Mouse (Mus musculus): Measurements from ENCODE around the gene Gm21762. TPM values are rescaled to one million over a fixed set of nuclear protein-coding genes. Genes with fewer than 3 reads are reported as not detected.
A peak's percentile ranks its signal among the peaks of the same experiment; 100 is the strongest.
"Not testable (repeated sequence)": the region's sequence is repeated elsewhere in the genome, so short reads cannot be mapped to it uniquely, and the experiment has no call there.

Gm21762 gene
- total RNA-seq (2021), result not detected
- long read RNA-seq, experiment 1, result 0 reads
- long read RNA-seq, experiment 2, result 0 reads

GRCm38 (mm10) chr13:120215847-120216246 is at the start of gene Gm21762:
TSS of gene Gm21762 (minus strand) at chr13:120215947.
- DNase-seq; intact Hi-C loops (cut with DNase I): not testable (repeated sequence)

DNA sequence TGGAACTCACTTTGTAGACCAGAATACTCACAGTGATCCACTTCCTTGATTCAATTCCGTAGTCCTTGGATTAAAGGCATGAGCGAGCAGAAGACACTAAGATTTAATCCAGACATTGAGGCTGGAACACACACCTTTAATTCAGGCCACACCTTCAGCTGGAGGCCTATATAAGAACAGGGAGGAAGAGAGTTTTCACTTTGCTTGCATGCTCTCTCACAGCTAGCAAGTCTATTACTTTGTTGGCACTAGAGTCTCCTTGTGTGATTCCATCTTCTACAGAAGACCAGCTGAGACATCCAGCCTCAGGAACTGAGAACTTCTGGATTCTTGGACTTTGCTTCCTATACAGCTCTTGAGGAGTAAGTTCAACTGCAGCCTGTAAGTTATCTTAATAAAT is 47.1 kb upstream of the Gm21762 start, which contains the start of gene AF067061:
Gene AF067061 (plus strand): TSS at position 245 of the 400 bp plus-strand sequence.
- DNase-seq; intact Hi-C loops (cut with DNase I): not testable (repeated sequence)

DNA sequence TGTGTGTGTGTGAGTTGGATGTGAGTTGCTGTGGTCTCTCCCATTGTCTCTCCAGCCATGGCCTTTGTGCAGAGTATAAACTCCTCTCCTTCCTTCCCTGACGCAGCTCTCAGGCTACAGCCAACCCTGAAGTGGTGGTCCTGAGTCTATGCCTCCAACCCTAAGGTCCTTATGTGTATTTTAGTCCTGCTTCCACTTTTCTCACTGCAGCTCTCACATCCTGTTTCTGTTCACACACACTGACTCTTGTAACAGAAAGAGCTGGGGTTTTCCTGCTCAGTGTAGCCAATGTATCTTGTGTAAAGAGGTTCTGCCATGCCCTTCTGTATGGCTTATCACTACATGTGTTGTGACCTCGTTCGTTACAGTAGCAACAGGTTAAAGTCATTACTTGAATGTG is 44.0 kb upstream of the Gm21762 start:
- DNase-seq; intact Hi-C loops (cut with DNase I): not testable (repeated sequence)

DNA sequence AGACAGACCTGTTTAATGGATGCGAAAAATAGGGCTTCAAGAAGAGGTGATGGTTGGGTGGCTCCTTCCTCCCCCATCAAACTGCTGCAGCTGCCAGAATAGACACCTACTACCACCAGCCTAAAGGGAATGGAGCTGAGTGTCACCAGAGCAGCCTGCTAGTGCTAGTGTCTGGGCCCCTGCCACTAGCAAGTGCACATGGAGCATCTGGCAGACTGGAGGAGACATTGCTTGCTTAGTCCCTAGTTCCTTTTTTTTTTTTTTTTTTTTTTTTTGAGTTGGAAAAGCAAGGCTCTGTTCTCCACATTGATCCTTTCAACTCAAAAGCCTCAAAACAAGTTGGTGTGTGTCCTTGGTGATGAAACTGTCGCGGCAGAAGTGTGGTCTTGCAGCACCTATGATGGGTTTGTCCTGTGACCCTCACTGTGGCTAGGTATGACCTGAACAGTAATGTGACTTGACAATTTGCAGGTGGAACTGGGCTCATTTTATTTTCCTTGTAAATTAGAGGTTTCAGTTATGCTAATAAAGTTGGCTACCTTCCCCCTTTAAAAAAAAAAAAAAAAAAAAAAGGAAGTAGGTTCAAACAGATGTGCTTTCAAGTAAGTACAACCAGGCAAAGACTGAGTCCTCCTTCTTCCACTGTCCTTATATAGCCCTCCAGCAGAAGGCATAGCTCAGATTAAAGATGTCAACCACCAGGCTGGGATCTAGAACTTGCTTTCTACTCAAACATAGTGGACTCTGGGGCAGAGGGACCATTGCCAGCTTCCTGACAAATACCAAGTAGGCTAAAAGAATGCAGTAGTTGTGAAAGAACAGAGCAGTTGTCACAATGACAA is 43.3 kb upstream of the Gm21762 start:
- not testable (repeated sequence) for DNase-seq

GRCm38 (mm10) chr13:120251208-120251924 is 35.6 kb upstream of the Gm21762 start:
- DNase-seq; intact Hi-C loops (cut with DNase I): not testable (repeated sequence)

More for the DNA sequence above, 43.3 kb upstream of the Gm21762 start:
- intact Hi-C loops (cut with DNase I), result not testable (repeated sequence)

GRCm38 (mm10) chr13:120238811-120239210 is 23.1 kb upstream of the Gm21762 start, which contains the start of gene Gm21731:
TSS of gene Gm21731 (plus strand) at chr13:120239111.
- intact Hi-C loops (cut with DNase I); DNase-seq: not testable (repeated sequence)

- DNase-seq; intact Hi-C loops (cut with DNase I): not testable (repeated sequence)
These were observed 16.8 kb upstream of the Gm21762 start for GRCm38 (mm10) chr13:120232447-120233049.

- intact Hi-C loops (cut with DNase I); DNase-seq: not testable (repeated sequence)
These were observed 16.1 kb upstream of the Gm21762 start for GRCm38 (mm10) chr13:120231798-120232197.

DNA sequence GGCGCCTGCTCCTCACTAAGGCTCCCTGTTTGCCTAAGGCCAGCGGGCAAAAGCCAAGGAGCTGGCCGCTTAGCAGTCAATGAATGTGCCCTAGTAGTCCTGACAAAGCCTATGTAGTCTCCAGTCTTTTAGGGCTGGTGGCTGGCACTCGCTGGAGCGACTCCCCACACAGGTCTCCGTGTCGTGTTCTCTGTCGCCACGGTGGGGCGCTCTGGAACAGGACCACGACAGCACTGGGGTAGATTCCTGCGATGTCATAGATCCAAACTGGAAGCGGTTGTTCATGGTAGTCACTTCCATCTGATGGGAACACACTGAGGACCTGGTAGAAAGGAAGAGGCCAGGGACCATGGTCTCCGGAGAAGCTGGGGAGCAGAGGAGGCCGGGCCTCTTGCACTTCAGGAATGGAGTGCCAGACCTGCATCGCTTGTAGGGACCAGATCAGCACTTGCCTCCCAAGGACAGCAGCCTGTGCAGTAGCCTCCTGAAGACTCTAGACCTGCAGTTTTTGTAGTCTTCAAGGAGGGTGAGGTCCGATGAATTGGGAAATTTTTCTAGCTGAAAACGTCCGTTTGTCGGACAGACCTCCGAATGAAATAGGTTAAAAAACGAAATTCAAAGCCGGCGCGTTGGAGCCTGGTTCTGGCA is 7.4 kb upstream of the Gm21762 start:
- intact Hi-C loops (cut with DNase I); DNase-seq: not testable (repeated sequence)

GRCm38 (mm10) chr13:120220922-120221321 is 5.2 kb upstream of the Gm21762 start:
- DNase-seq; intact Hi-C loops (cut with DNase I): not testable (repeated sequence)

GRCm38 (mm10) chr13:120196189-120196821 is 19.4 kb downstream of the Gm21762 start:
- intact Hi-C loops (cut with DNase I); DNase-seq: not testable (repeated sequence)

DNA sequence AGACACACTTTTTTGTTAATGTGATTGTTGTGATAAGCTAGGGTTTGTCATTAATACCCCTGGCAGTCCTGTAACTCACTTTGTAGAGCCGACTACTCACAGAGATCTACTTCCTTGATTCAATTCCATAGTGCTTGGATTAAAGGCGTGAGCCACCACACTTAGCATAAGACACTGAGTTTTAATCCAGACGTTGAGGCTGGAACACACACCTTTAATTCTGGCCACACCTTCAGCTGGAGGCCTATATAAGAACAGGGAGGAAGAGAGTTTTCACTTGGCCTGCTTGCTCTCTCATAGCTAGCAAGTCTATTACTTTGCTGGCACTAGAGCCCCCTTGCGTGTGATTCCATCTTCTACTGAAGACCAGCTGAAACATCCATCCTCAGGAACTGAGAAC is 43.6 kb downstream of the Gm21762 start, which contains the start of gene Gm21818:
Gene Gm21818 (plus strand): TSS at position 301 of the 400 bp plus-strand sequence.
- intact Hi-C loops (cut with DNase I); DNase-seq: not testable (repeated sequence)

GRCm38 (mm10) chr13:120168301-120168700 is 47.4 kb downstream of the Gm21762 start:
- peak in 1 of 2 experiments; percentile 11 for DNase-seq
- intact Hi-C loops (cut with DNase I), result not testable (repeated sequence)

Other genes starting within 250 kb of the Gm21762 start
- not detected for gene Gm36079, start 188.9 kb downstream of the Gm21762 start, total RNA-seq (2021)
- gene Gm21188, start 163.8 kb downstream of the Gm21762 start, total RNA-seq (2021), result under 1 TPM in 1 of 2 experiments, not detected in 1; 0.17 TPM
- gene Gm20767, start 75.7 kb downstream of the Gm21762 start, total RNA-seq (2021), result not detected
- not detected for gene Gm21818, start 43.5 kb downstream of the Gm21762 start, total RNA-seq (2021)
- not detected for gene Gm21731, start 23.2 kb upstream of the Gm21762 start, total RNA-seq (2021)
- not detected for gene AF067061, start 47.2 kb upstream of the Gm21762 start, total RNA-seq (2021)
- gene BC147527, start 84.4 kb upstream of the Gm21762 start, total RNA-seq (2021), result not detected
- not detected for gene Tcstv3, start 100.9 kb upstream of the Gm21762 start, total RNA-seq (2021)